Mouse (Mus musculus): Measurements from ENCODE around the gene Fgf7. TPM values are rescaled to one million over a fixed set of nuclear protein-coding genes. Genes with fewer than 3 reads are reported as not detected.

Fgf7 gene
- total and polyA plus RNA-seq, 3 experiments = not detected

DNA sequence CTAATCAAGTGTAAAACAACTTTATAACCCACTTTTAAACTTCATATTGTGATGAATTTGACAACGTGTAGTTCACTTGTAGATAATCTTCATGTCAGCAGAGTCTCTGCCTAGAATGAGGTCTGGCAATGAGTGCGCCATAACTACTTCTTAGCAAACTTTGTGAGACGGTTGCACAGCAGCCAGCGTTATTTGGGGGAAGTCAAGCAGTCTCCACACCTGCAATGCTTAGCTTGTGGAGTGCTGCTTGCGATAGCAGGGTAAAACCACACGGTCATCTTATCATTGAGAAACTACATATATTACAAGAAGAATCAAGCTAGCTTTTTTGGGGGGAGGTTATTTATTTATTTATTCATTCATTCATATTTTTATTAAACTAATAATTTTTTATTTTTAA is 42.0 kb downstream of the Fgf7 start:
- H3K9ac ChIP-seq (ENCODE audit: control insufficient read depth, low read depth, low read length, poor library complexity, severe bottlenecking) = no peak overlapping the region
- TF ChIP-seq TAL1 (IDR thresholded peaks at IDR 0.05; ENCODE audit: low read length) = no peak
- TF ChIP-seq MAX (IDR thresholded peaks at IDR 0.05; ENCODE audit: low read length) = no peak
- no peak for TF ChIP-seq POLR2AphosphoS5 (IDR thresholded peaks at IDR 0.05; ENCODE audit: borderline replicate concordance, low read depth, low read length)
- TF ChIP-seq MYC (IDR thresholded peaks at IDR 0.05; ENCODE audit: low read depth, low read length) = no peak
- no peak for TF ChIP-seq POLR2AphosphoS2 (IDR thresholded peaks at IDR 0.05; ENCODE audit: low read length)
- TF ChIP-seq NRF1 (IDR thresholded peaks at IDR 0.05; ENCODE audit: insufficient read depth, low read depth, low read length, poor library complexity, severe bottlenecking) = no peak
- H3K27me3 ChIP-seq (ENCODE audit: control insufficient read depth in 1 of 2, insufficient read depth in 2 of 2, low read length in 2 of 2) = no peaks in the 10 kb centered on the region
- H3K4me3 ChIP-seq (ENCODE audit: control insufficient read depth in 1 of 2, insufficient read depth in 1 of 2, low read depth in 2 of 2, low read length in 2 of 2) = no peak overlapping the region
- H3K36me3 ChIP-seq (ENCODE audit: control insufficient read depth in 1 of 2, insufficient read depth in 2 of 2, low read length in 2 of 2) = no peaks in the 10 kb centered on the region
- H3K27ac ChIP-seq (ENCODE audit: control insufficient read depth, low read depth, low read length) = no peak overlapping the region
- no peaks in the 10 kb centered on the region for H3K4me1 ChIP-seq (ENCODE audit: control insufficient read depth in 1 of 2, insufficient read depth in 2 of 2, low read length in 2 of 2)
- DNase-seq (ENCODE audit: low read depth, low spot score) = no peak
- H3K9me3 ChIP-seq (replicated peaks; ENCODE audit: insufficient read depth, low read length) = no peaks in the 10 kb centered on the region
- H3K79me2 ChIP-seq (ENCODE audit: control insufficient read depth, insufficient read depth, low read length, poor library complexity) = no peaks in the 10 kb centered on the region

DNA sequence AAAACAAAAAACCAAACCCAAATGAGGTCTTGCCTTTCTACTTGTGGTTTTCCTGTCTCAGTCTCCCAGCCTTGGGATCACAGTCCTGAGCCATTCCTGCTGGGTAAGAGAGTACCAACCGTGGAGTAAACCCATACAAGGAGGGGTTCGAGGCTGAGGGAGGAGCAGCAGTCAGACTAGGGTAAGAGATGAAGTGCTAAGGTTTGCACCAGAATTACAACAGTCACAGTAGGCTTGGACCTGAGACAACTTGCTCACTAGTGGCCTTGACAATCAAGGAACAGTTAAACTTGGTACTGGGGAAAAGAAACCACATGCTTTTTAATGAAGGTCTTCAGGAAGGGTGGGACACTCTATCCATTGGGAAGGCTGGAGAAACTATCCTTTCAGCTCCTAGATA is 44.6 kb downstream of the Fgf7 start:
- H3K27ac ChIP-seq (ENCODE audit: control insufficient read depth, low read depth, low read length) = no peak overlapping the region
- no peaks in the 10 kb centered on the region for H3K79me2 ChIP-seq (ENCODE audit: control insufficient read depth, insufficient read depth, low read length, poor library complexity)
- no peaks in the 10 kb centered on the region for H3K9me3 ChIP-seq (replicated peaks; ENCODE audit: insufficient read depth, low read length)
- H3K27me3 ChIP-seq (ENCODE audit: control insufficient read depth in 1 of 2, insufficient read depth in 2 of 2, low read length in 2 of 2) = no peaks in the 10 kb centered on the region
- no peak overlapping the region for H3K9ac ChIP-seq (ENCODE audit: control insufficient read depth, low read depth, low read length, poor library complexity, severe bottlenecking)
- H3K4me3 ChIP-seq (ENCODE audit: control insufficient read depth in 1 of 2, insufficient read depth in 1 of 2, low read depth in 2 of 2, low read length in 2 of 2) = no peak overlapping the region
- no peak for TF ChIP-seq RAD21 (IDR thresholded peaks at IDR 0.05; ENCODE audit: low read depth, low read length)
- H3K4me1 ChIP-seq (ENCODE audit: control insufficient read depth in 1 of 2, insufficient read depth in 2 of 2, low read length in 2 of 2) = no peaks in the 10 kb centered on the region
- H3K36me3 ChIP-seq (ENCODE audit: control insufficient read depth in 1 of 2, insufficient read depth in 2 of 2, low read length in 2 of 2) = no peaks in the 10 kb centered on the region
- no peak for DNase-seq (ENCODE audit: low read depth, low spot score)

DNA sequence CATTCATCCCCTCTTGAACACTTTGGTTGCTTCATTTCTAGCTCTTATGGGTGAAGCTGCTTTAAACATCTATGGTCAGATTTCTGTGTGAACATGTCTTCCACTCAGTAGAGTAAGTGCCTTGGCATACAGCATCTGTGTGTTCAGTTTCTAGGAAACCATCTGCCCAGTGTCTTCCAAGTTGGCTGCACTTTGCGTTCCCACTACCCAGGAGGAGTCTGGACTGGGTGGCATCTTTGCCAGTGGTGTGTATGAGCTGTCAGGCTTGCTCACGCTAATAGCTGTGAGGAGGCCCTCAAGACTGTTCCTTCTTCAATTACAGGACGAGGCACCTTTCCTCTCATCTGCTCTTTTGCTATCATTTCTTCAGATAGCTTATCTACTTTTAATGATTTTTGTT is 49.9 kb downstream of the Fgf7 start:
- H3K27me3 ChIP-seq (ENCODE audit: control insufficient read depth in 1 of 2, insufficient read depth in 2 of 2, low read length in 2 of 2) = peaks cover 0 to 3% of the 10 kb centered on the region in 2 experiments; a peak in 2 of 4 replicates
- no peaks in the 10 kb centered on the region for H3K9me3 ChIP-seq (replicated peaks; ENCODE audit: insufficient read depth, low read length)
- no peak for DNase-seq (ENCODE audit: low read depth, low spot score)
- H3K9ac ChIP-seq (ENCODE audit: control insufficient read depth, low read depth, low read length, poor library complexity, severe bottlenecking) = no peak overlapping the region
- TF ChIP-seq BHLHE40 (IDR thresholded peaks at IDR 0.05; ENCODE audit: borderline replicate concordance, low read depth, low read length) = no peak
- TF ChIP-seq USF2 (IDR thresholded peaks at IDR 0.05; ENCODE audit: borderline replicate concordance in 1 of 2, insufficient read depth in 1 of 2, low read depth in 1 of 2, low read length in 2 of 2) = no peak
- TF ChIP-seq MAZ (IDR thresholded peaks at IDR 0.05; ENCODE audit: low read depth, low read length) = no peak
- no peak for TF ChIP-seq MAFK (IDR thresholded peaks at IDR 0.05; ENCODE audit: borderline replicate concordance, low read depth, low read length)
- no peak for TF ChIP-seq KAT2A (conservative IDR thresholded peaks at IDR 0.05; ENCODE audit: low read depth, low read length)
- no peak for TF ChIP-seq ZKSCAN1 (IDR thresholded peaks at IDR 0.05; ENCODE audit: low read depth, low read length)
- TF ChIP-seq EP300 (IDR thresholded peaks at IDR 0.05; ENCODE audit: low read depth in 1 of 2, low read length in 2 of 2) = no peak
- TF ChIP-seq JUND (IDR thresholded peaks at IDR 0.05; ENCODE audit: low read depth, low read length) = no peak
- no peak for TF ChIP-seq ZNF384 (IDR thresholded peaks at IDR 0.05; ENCODE audit: low read depth, low read length)
- TF ChIP-seq E2F4 (IDR thresholded peaks at IDR 0.05; ENCODE audit: borderline replicate concordance, low read depth, low read length) = no peak
- no peak for TF ChIP-seq RCOR1 (IDR thresholded peaks at IDR 0.05; ENCODE audit: low read depth, low read length)
- no peak for TF ChIP-seq SMC3 (IDR thresholded peaks at IDR 0.05; ENCODE audit: low read depth, low read length)
- TF ChIP-seq UBTF (IDR thresholded peaks at IDR 0.05; ENCODE audit: borderline replicate concordance, insufficient read depth, low read depth, low read length) = no peak
- no peak for TF ChIP-seq GABPA (IDR thresholded peaks at IDR 0.05; ENCODE audit: low read depth, low read length)
- TF ChIP-seq SIN3A (IDR thresholded peaks at IDR 0.05; ENCODE audit: low read length) = no peak
- no peak overlapping the region for H3K4me3 ChIP-seq (ENCODE audit: control insufficient read depth in 1 of 2, insufficient read depth in 1 of 2, low read depth in 2 of 2, low read length in 2 of 2)
- H3K79me2 ChIP-seq (ENCODE audit: control insufficient read depth, insufficient read depth, low read length, poor library complexity) = no peaks in the 10 kb centered on the region
- no peak overlapping the region for H3K27ac ChIP-seq (ENCODE audit: control insufficient read depth, low read depth, low read length)
- H3K4me1 ChIP-seq (ENCODE audit: control insufficient read depth in 1 of 2, insufficient read depth in 2 of 2, low read length in 2 of 2) = no peaks in the 10 kb centered on the region
- H3K36me3 ChIP-seq (ENCODE audit: control insufficient read depth in 1 of 2, insufficient read depth in 2 of 2, low read length in 2 of 2) = no peaks in the 10 kb centered on the region
